Mouse (Mus musculus): Measurements from ENCODE around the gene Ttc7b. TPM values are rescaled to one million over a fixed set of nuclear protein-coding genes. Genes with fewer than 3 reads are reported as not detected.

Gene Ttc7b
- polyA plus RNA-seq, 1 experiment from 2014 or later, result 7.0 TPM

GRCm38 (mm10) chr12:100282025-100282885 lies 238.4 kb downstream of the Ttc7b start:
- Histone ChIP-seq H3K9ac (ENCODE audit: low read length) (0 out of 2 replicates have a peak overlapping the region, but pooled peaks have one; percentile 8), H3K9me3 (ENCODE audit: control insufficient read depth, low read length) (no peaks in the 10 kb centered on the region)
- 64% methylated on average over 8 of the region's 8 CpGs for WGBS

DNA sequence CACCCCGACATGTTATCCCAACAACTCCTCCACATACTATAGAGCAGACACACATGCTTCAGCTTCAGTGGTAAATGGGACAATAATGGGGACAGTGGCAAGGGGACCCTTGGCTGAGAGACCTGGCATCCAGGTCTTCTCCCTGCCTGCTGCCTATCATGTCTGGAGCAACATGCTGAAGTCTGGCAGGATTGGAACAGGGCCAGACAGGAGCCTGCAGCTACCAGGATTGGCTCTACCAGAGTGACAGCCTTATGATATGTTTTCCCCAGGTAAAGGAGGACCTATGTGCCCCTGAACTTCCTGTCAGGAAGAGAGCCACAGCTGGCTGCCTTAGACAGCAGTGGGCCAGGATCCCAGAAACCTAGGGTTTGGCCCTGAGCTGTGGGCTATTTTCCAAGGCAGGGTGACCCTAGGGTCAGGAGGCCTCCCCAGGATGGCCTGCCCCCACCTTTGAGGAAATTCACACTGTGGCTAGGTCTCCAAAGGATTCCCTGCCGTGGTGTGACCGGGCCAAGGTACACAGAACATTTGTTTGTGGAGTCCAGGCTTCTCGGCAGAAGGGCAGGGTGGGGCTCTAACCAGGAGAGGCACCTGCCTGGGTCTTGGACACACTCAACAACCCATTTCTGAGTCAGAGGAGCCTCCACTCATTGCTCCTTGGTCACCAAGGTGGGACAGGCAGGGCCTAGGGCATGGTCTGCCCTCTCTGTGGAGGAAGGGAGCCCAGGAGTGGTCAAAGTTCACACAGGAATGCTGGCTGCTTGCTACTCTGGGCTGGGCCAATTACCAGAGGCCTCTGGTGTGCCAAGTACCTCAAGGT lies 239.4 kb downstream of the Ttc7b start:
- Histone ChIP-seq H3K4me1 (ENCODE audit: control insufficient read depth, insufficient read depth, low read length) (no peaks in the 10 kb centered on the region; the same call in 1 of the 2 replicates), H3K4me3 (ENCODE audit: low read depth, low read length) (no peak overlapping the region), H3K9me3 (ENCODE audit: control insufficient read depth, low read length) (no peaks in the 10 kb centered on the region), H3K27me3 (ENCODE audit: control insufficient read depth, insufficient read depth, low read length) (no peaks in the 10 kb centered on the region), H3K36me3 (ENCODE audit: control insufficient read depth, insufficient read depth, low read length) (no peaks in the 10 kb centered on the region), H3K27ac (replicated peaks; ENCODE audit: low read depth, low read length) (peak overlapping the region; percentile 74), H3K4me2 (ENCODE audit: low read depth, severe bottlenecking) (no peak overlapping the region), H3K9ac (ENCODE audit: low read length) (no peak overlapping the region)
- DNase-seq (ENCODE audit: low spot score) (no peak), ATAC-seq (ENCODE audit: insufficient number of reproducible peaks, low FRiP score, low TSS enrichment, low read depth) (no peak)
- 78% methylated on average over 4 of the region's 4 CpGs for WGBS

More at GRCm38 (mm10) chr12:100282025-100282885, 238.4 kb downstream of the Ttc7b start:
- Histone ChIP-seq H3K36me3 (ENCODE audit: control insufficient read depth, insufficient read depth, low read length) (no peaks in the 10 kb centered on the region), H3K4me2 (ENCODE audit: low read depth, severe bottlenecking) (no peak overlapping the region), H3K27me3 (ENCODE audit: control insufficient read depth, insufficient read depth, low read length) (no peaks in the 10 kb centered on the region), H3K27ac (replicated peaks; ENCODE audit: low read depth, low read length) (peak overlapping the region; percentile 74), H3K4me1 (ENCODE audit: control insufficient read depth, insufficient read depth, low read length) (no peaks in the 10 kb centered on the region; the same call in 1 of the 2 replicates), H3K4me3 (ENCODE audit: low read depth, low read length) (no peak overlapping the region)
- DNase-seq (ENCODE audit: low spot score), result peak; percentile 41
- peak; percentile 61 for ATAC-seq (ENCODE audit: insufficient number of reproducible peaks, low FRiP score, low TSS enrichment, low read depth)

DNA sequence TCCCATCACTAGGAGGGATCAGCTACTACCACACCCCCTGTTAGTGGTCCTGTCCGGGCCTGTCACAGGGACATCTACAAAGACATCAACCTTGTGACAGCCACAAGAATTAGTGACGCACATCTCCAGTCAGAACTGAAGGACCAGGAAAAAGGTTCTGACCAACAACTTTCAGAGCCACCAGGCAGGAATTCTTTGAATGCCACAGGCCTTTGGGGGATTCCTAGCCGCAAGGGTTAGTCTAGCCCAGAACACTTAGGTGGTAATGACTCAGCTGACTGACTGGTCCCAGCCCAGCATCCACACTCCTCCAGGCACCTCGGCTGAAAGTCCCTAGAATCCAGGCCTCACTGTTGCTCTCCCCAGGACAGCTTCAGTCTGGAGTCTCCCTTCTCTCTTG lies 240.7 kb downstream of the Ttc7b start:
- DNase-seq (ENCODE audit: low spot score) (no peak), ATAC-seq (ENCODE audit: insufficient number of reproducible peaks, low FRiP score, low TSS enrichment, low read depth) (no peak)
- no peaks in the 10 kb centered on the region for H3K36me3 ChIP-seq (ENCODE audit: control insufficient read depth, insufficient read depth, low read length)
- WGBS, result 70% methylated on average over 4 of the region's 4 CpGs
- no peaks in the 10 kb centered on the region for H3K9me3 ChIP-seq (ENCODE audit: control insufficient read depth, low read length)
- H3K27ac ChIP-seq (replicated peaks; ENCODE audit: low read depth, low read length), result no peak overlapping the region
- H3K4me1 ChIP-seq (ENCODE audit: control insufficient read depth, insufficient read depth, low read length), result no peaks in the 10 kb centered on the region; the same call in 1 of the 2 replicates
- H3K4me2 ChIP-seq (ENCODE audit: low read depth, severe bottlenecking), result no peak overlapping the region
- H3K9ac ChIP-seq (ENCODE audit: low read length), result no peak overlapping the region
- no peaks in the 10 kb centered on the region for H3K27me3 ChIP-seq (ENCODE audit: control insufficient read depth, insufficient read depth, low read length)
- no peak overlapping the region for H3K4me3 ChIP-seq (ENCODE audit: low read depth, low read length)

DNA sequence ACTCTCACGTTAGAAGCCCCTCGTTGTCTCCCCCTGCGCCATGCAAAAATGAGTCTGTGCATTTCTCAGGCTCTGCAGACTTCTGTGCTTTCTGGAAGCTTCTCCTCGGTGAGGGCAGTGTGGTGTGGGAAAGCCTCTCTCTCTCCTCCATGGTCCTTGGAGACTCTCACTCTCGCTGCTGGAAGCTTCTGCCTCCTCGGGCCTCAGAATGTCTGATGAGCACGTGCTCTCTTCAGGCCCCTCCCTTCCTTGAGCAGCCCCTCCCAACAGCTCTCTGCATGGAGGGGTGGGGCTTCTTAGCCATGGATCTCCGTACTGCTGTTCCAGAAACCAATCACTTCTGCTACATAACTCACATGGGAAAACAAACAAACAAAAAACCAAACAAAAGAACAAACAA lies 242.3 kb downstream of the Ttc7b start:
- H3K36me3 ChIP-seq (ENCODE audit: control insufficient read depth, insufficient read depth, low read length), result no peaks in the 10 kb centered on the region
- H3K4me2 ChIP-seq (ENCODE audit: low read depth, severe bottlenecking), result no peak overlapping the region
- no peak overlapping the region for H3K4me3 ChIP-seq (ENCODE audit: low read depth, low read length)
- ATAC-seq (ENCODE audit: insufficient number of reproducible peaks, low FRiP score, low TSS enrichment, low read depth) (no peak), DNase-seq (ENCODE audit: low spot score) (no peak)
- no peaks in the 10 kb centered on the region for H3K27me3 ChIP-seq (ENCODE audit: control insufficient read depth, insufficient read depth, low read length)
- H3K9me3 ChIP-seq (ENCODE audit: control insufficient read depth, low read length), result no peaks in the 10 kb centered on the region
- WGBS, result 48% methylated on average over 8 of the region's 8 CpGs
- H3K4me1 ChIP-seq (ENCODE audit: control insufficient read depth, insufficient read depth, low read length), result no peaks in the 10 kb centered on the region; the same call in 1 of the 2 replicates
- no peak overlapping the region for H3K9ac ChIP-seq (ENCODE audit: low read length)
- no peak overlapping the region for H3K27ac ChIP-seq (replicated peaks; ENCODE audit: low read depth, low read length)

GRCm38 (mm10) chr12:100277534-100277905 lies 243.1 kb downstream of the Ttc7b start:
- H3K4me1 ChIP-seq (ENCODE audit: control insufficient read depth, insufficient read depth, low read length), result no peaks in the 10 kb centered on the region; the same call in 1 of the 2 replicates
- H3K4me2 ChIP-seq (ENCODE audit: low read depth, severe bottlenecking), result no peak overlapping the region
- no peak overlapping the region for H3K27ac ChIP-seq (replicated peaks; ENCODE audit: low read depth, low read length)
- WGBS, result 85% methylated on average over 3 of the region's 3 CpGs
- no peak overlapping the region for H3K4me3 ChIP-seq (ENCODE audit: low read depth, low read length)
- H3K27me3 ChIP-seq (ENCODE audit: control insufficient read depth, insufficient read depth, low read length), result no peaks in the 10 kb centered on the region
- no peaks in the 10 kb centered on the region for H3K9me3 ChIP-seq (ENCODE audit: control insufficient read depth, low read length)
- ATAC-seq (ENCODE audit: insufficient number of reproducible peaks, low FRiP score, low TSS enrichment, low read depth) (no peak), DNase-seq (ENCODE audit: low spot score) (no peak)
- no peak overlapping the region for H3K9ac ChIP-seq (ENCODE audit: low read length)
- no peaks in the 10 kb centered on the region for H3K36me3 ChIP-seq (ENCODE audit: control insufficient read depth, insufficient read depth, low read length)

DNA sequence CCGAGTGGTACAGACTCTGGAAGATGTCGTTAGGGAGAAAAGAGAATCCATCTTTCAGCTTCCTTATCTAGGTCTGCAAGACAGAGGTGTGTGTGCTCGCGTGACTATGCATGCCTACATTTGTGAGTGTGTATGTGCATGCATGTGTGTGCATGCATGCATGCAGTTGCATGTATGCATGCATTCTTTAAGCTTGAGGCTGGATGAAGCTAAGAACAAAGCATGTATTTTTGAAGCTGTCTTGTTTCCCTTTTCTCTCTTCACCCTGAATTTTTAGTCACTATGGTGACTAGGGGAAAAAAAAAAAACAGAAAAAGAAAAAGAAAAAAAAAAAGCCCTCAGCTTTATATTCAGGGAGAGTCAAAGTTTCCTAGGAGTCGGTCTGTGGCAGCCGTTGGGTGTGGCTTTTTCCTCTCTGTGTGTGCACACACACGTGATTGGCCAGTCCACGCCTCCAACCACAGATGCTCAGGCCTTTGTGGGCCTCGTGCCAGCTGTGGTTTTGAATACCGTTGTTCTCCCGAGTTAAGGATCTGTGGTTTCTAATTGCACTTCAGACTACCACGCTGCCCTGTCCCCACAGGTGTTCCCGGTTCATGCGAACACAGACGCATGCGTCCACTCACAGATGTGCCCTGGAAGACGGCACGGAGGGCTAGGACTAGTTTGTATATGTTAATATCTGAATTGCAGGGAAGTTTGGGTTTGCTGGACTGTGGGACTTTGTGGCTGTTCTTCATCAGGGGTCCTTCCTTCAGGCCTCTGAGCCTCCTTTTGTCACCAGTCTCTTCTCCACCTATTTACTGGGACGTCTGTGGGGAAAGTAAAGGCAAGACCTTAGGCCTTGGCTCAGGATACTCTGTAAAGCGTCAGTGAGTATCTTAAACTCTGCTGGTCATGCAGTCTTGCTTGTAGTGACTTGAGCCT lies 243.8 kb downstream of the Ttc7b start:
- Histone ChIP-seq H3K4me2 (ENCODE audit: low read depth, severe bottlenecking) (no peak overlapping the region), H3K4me3 (ENCODE audit: low read depth, low read length) (no peak overlapping the region), H3K9ac (ENCODE audit: low read length) (no peak overlapping the region), H3K36me3 (ENCODE audit: control insufficient read depth, insufficient read depth, low read length) (no peaks in the 10 kb centered on the region), H3K9me3 (ENCODE audit: control insufficient read depth, low read length) (no peaks in the 10 kb centered on the region), H3K27ac (replicated peaks; ENCODE audit: low read depth, low read length) (no peak overlapping the region), H3K27me3 (ENCODE audit: control insufficient read depth, insufficient read depth, low read length) (no peaks in the 10 kb centered on the region), H3K4me1 (ENCODE audit: control insufficient read depth, insufficient read depth, low read length) (no peaks in the 10 kb centered on the region; the same call in 1 of the 2 replicates)
- no peak for ATAC-seq (ENCODE audit: insufficient number of reproducible peaks, low FRiP score, low TSS enrichment, low read depth)
- DNase-seq (ENCODE audit: low spot score), result peak; percentile 39
- WGBS, result 64% methylated on average over 20 of the region's 20 CpGs

GRCm38 (mm10) chr12:100275850-100276249 lies 244.8 kb downstream of the Ttc7b start:
- Histone ChIP-seq H3K4me3 (ENCODE audit: low read depth, low read length) (no peak overlapping the region), H3K4me2 (ENCODE audit: low read depth, severe bottlenecking) (no peak overlapping the region), H3K27me3 (ENCODE audit: control insufficient read depth, insufficient read depth, low read length) (no peaks in the 10 kb centered on the region), H3K4me1 (ENCODE audit: control insufficient read depth, insufficient read depth, low read length) (no peaks in the 10 kb centered on the region), H3K27ac (replicated peaks; ENCODE audit: low read depth, low read length) (no peak overlapping the region), H3K36me3 (ENCODE audit: control insufficient read depth, insufficient read depth, low read length) (no peaks in the 10 kb centered on the region), H3K9me3 (ENCODE audit: control insufficient read depth, low read length) (no peaks in the 10 kb centered on the region), H3K9ac (ENCODE audit: low read length) (no peak overlapping the region)
- 80% methylated on average over 5 of the region's 5 CpGs for WGBS
- DNase-seq (ENCODE audit: low spot score) (no peak), ATAC-seq (ENCODE audit: insufficient number of reproducible peaks, low FRiP score, low TSS enrichment, low read depth) (no peak)

DNA sequence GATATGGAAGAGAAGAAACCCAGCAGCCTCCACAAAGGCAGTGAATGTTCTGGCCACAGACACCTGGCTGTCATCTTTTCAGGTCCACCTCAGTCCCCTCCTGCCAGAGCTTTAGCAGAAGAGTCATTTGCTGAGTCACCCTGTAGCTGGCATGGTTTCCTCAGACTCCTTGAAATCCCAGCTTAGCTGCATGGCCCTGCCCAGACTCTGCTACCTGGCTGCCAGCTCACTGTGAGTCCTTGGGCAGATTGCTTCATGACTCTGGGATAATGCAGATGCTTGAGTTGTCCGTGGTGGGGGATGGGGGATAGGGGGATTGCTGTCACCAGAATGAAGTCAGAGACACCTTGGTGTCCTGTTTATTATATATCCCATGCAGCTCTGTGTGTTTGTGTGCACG lies 247.6 kb downstream of the Ttc7b start:
- H3K36me3 ChIP-seq (ENCODE audit: control insufficient read depth, insufficient read depth, low read length), result no peaks in the 10 kb centered on the region
- no peak overlapping the region for H3K9ac ChIP-seq (ENCODE audit: low read length)
- no peaks in the 10 kb centered on the region for H3K4me1 ChIP-seq (ENCODE audit: control insufficient read depth, insufficient read depth, low read length)
- DNase-seq (ENCODE audit: low spot score), result no peak
- no peak for ATAC-seq (ENCODE audit: insufficient number of reproducible peaks, low FRiP score, low TSS enrichment, low read depth)
- H3K27ac ChIP-seq (replicated peaks; ENCODE audit: low read depth, low read length), result no peak overlapping the region
- 83% methylated on average over 2 of the region's 2 CpGs for WGBS
- no peaks in the 10 kb centered on the region for H3K9me3 ChIP-seq (ENCODE audit: control insufficient read depth, low read length)
- H3K4me3 ChIP-seq (ENCODE audit: low read depth, low read length), result no peak overlapping the region
- no peaks in the 10 kb centered on the region for H3K27me3 ChIP-seq (ENCODE audit: control insufficient read depth, insufficient read depth, low read length)
- no peak overlapping the region for H3K4me2 ChIP-seq (ENCODE audit: low read depth, severe bottlenecking)
